8 mouse cellular contexts compared by ENCODE assay signal in the genomic region with DNA sequence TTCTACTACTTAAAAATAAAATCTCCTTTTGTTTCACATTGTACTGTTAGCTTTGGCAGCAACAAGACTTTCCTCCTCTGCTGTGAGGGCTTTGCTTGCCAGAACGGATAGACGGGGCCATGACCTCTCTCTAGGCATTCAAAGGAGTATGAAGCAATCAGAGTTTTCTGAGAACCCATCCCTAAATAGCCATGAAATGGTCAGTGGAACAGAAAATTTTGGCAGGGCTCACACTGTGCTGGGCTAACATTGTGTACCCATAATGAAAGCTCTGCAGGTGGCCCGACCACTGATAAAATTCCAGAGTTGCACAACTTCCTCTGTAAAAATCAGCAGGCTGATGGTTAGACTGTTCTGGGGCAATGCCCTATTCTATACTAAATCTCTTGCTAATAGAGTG. TPM values are rescaled to one million over a fixed set of nuclear protein-coding genes. Genes with fewer than 3 reads are reported as not detected.
A peak's percentile ranks its signal among the peaks of the same experiment; 100 is the strongest.
DNase-seq lines count a peak whose midpoint lies in the region; ATAC-seq and TF ChIP-seq lines count a peak whose summit lies in the region.

No protein-coding gene starts in this region.

- no peak overlapping the region for H3K27ac ChIP-seq in forebrain, postnatal 0 days (ENCODE audit: low read depth, low read length)

- H3K4me2 ChIP-seq in forebrain, postnatal 0 days (ENCODE audit: low read depth): no peak overlapping the region

- no peak for TF ChIP-seq CTCF in forebrain, postnatal 0 days (IDR thresholded peaks at IDR 0.05; ENCODE audit: low read depth)

- H3K4me1 ChIP-seq in forebrain, postnatal 0 days (ENCODE audit: insufficient read depth): no peaks in the 10 kb centered on the region

- intact Hi-C loops in left cerebral cortex, postnatal 10 days (cut with DNase I): no loop called here

- no peaks in the 10 kb centered on the region for H3K27me3 ChIP-seq in forebrain, postnatal 0 days (ENCODE audit: insufficient read depth, low read length)

- no peaks in the 10 kb centered on the region for H3K9me3 ChIP-seq in forebrain, postnatal 0 days (ENCODE audit: low read length)

- peak; percentile 90 for DNase-seq in NIH3T3 (ENCODE audit: low read depth)
- peak; percentile 18 for DNase-seq in adrenal gland, postnatal 25 days
- peak; percentile 21 for DNase-seq in forebrain, postnatal 0 days
- DNase-seq in heart, postnatal 4 days: peak; percentile 77
- DNase-seq in left cerebral cortex, postnatal 10 days (ENCODE audit: extremely low spot score in 1 of 2, low spot score in 2 of 2): peak; percentile 11 to 73
- DNase-seq in testis, postnatal 10 days (ENCODE audit: low spot score): peak; percentile 48
- no peak for DNase-seq in thymus, postnatal 36 days

- no peak overlapping the region for H3K4me3 ChIP-seq in forebrain, postnatal 0 days (ENCODE audit: low read depth, low read length)

- 4% methylated on average over 3 of the region's 3 CpGs for WGBS in forebrain, postnatal 0 days

- H3K36me3 ChIP-seq in forebrain, postnatal 0 days (ENCODE audit: insufficient read depth): no peaks in the 10 kb centered on the region

- no peak overlapping the region for H3K9ac ChIP-seq in forebrain, postnatal 0 days

- ATAC-seq in forebrain, postnatal 0 days: peak; percentile 51; the same call in 1 of the 2 replicates
- peak; percentile 67 for ATAC-seq in megakaryocyte, adult 5-6 weeks (ENCODE audit: poor library complexity, severe bottlenecking)

RNA-seq across cellular contexts. Expression of gene Cp, which starts 3.0 kb away (rescaled TPM):
- 26.5 and 34.0 TPM in 2 replicates for total RNA-seq in adrenal gland, postnatal 25 days (2021)
- 10.1 and 18.5 TPM in 2 replicates for total RNA-seq in forebrain, postnatal 0 days (2014; rRNA removed)
- 6.4 and 8.4 TPM in 2 replicates for polyA plus RNA-seq in forebrain, postnatal 0 days (2015; fragmentation: Nextera tagmentation; extraction: Ambion mirVana)
- 10 to 100 TPM in 1 of 2 experiments, 1 to 10 TPM in 1; 9.6 to 10.4 TPM for total RNA-seq in heart, postnatal 4 days (2021)
- total RNA-seq in left cerebral cortex, postnatal 10 days (2021): 1 to 10 TPM; 4.8 to 6.7 TPM
- 1.0 and 3.0 TPM in 2 replicates for total RNA-seq in megakaryocyte, adult 5-6 weeks (2015)
- 3.0 and 3.6 TPM in 2 replicates for total RNA-seq in megakaryocyte, adult 5-6 weeks (2017)

Comparison
In these comparisons a context has a peak if more than half of its experiments do, and no peak if none do; other contexts are left out.
1. DNase-seq: peak in NIH3T3 (single experiment), adrenal gland, postnatal 25 days (single experiment), forebrain, postnatal 0 days (single experiment), heart, postnatal 4 days (single experiment), left cerebral cortex, postnatal 10 days (2 of 2) and testis, postnatal 10 days (single experiment); none in thymus, postnatal 36 days (0 of 2).